Mouse (Mus musculus) gastrocnemius, postnatal 10 days (tissue): ENCODE measurements at regions not wholly inside any gene's neighbourhood (a gene's known extent, or its start where the extent isn't known, plus 50 kb on each side); places are given as distances from the start of the nearest gene placed in this dataset.

Source experiments
- DNase-seq: peaks from one replicate; pipeline ENCODE4 v3.0.0; 2021; ENCODE audit warnings: mixed read lengths
- microRNA-seq, 2 experiments: library from miRNA; unstranded; fragments of <30 nt; microRNA quantifications; one replicate each; pipeline ENCODE4 v1.2.0; 2021

DNA sequence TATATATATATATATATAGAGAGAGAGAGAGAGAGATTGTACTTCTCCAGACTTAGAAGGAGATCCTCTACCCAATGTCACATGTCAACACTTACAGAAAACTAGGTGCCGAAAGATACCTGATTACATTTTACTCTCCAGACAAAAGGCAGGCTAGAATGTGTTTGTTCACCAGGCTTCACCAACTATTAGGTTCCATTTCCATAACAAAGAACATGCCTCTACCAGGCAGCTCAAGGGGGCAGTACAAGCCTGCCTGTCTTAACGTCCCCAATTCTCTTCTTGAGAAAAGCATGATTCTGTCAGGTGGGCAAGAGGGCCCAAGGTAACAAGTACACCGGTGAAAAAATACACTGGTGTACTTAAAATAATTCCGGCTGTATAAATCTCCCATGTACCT is 72.8 kb upstream of the Med14 start:
- DNase-seq: no peak

DNA sequence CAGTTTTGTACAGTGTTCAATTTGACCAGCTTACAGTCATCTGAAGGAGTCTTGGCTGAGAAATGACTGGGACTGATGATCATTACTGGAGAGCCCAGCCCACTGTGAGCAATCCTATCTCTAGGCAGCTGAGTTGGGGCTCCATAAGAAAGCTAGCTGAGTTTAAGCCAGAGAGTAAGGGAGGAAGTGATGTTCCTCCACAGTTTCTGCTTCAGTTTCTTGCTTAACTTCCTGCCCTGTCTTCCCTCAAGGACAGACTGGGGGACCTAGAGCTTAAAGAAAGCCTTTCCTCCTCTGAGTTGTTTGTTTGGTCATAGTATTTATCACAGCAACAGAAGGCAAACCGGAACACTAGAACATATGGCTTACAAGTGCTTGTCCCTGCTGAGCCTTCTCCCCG is 70.8 kb upstream of the Med14 start:
- no peak for DNase-seq

DNA sequence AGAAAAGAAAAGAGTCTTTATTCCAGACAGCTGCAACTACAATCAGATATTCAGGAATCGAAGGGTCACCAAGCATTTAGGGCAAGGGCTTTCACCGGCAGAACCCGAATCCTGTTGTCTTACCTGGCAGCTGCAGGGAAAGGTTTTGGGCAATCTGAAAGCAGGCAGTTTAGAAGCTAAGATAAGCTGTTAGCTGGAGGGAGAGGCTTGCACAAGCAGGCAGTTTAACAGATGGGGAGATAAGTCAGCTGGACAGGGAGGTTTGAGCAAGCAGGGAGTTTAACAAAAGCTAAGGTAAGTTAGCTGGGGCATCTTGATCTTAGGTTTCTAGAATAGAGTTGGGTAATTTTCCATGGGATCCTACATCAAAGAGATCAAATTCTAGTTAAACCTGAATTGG is 67.3 kb upstream of the Med14 start:
- DNase-seq: no peak

DNA sequence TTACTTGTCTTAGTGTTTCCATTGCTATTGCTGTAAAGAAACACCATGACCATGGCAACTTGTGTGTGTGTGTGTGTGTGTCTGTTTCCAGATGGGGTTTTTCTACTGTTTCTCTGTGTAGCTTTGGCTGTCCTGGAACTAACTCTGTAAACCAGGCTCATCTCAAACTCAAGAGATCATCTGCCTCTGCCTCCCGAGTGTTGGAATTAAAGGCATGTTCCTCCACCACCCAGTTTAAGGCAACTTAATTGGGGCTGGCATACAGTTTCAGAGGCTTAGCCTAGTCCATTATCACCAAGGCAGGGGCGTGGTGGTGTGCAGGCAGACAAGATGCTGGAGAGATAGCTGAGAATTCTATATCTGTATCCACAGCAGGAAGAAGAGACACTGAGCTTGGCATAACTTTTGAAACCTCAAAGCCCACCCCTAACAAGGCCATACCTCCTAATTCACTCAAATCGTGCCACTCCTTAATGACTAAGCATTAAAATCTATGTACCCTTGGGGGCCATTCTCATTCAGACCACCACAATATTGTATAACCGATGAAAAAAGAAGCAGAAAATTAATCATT is 65.5 kb upstream of the Med14 start:
- DNase-seq: no peak

DNA sequence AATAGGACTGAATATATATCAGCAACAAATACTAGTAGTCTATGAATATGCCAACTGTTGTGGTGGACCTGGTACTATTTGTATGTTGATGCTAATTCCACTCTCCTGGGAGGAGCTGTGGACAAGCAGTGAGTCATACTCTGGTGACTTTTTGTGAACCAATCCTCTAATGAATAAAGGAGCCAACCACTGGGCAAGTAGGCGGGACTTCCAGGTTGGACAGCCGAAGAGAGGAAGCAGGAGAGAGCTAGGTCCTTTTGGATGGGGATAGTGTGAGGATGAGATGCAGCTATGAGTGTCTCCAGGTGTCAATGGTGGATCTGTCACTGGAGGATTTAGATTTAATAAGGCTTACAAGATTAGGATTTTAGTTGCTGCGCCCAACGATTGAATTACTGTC is 64.8 kb upstream of the Med14 start:
- no peak for DNase-seq

DNA sequence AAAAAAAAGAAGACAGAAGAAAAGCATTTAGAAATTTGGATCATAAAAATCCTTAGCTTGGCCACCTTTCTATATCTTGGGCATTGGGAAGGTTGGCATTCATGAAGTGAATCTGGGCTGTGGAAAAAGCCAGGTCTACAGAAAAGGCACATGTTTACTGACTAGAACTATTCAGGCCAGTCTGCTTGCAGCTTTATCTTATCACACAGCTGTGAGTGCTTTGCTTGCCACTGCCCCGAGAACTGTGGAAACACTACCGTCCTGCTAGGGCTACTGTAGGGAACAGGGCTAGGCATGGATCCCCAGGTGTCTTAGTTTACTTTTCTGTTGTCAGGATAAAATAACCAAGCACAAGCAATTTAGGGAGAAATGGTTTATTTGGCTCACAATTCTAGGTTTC is 63.4 kb upstream of the Med14 start:
- no peak for DNase-seq

DNA sequence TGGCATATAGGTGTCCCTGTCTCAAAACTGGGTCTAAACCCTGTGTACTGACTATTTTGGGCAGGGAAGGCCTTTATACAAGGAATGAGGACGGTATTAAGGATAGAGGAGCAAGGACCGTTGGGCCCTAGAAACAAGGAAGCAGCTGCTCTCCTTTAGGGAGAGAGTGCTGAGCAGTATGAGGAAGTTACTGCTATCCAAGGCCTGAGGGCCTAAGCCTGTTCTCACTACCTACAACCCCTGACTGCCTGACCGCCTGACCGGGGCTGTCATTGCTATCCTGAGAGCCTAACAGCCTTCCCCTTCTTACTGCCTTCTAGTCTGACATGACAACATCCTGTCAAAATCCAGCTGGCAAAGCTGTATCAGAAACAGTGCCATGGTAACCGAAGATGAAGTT is 62.6 kb upstream of the Med14 start:
- DNase-seq: no peak

DNA sequence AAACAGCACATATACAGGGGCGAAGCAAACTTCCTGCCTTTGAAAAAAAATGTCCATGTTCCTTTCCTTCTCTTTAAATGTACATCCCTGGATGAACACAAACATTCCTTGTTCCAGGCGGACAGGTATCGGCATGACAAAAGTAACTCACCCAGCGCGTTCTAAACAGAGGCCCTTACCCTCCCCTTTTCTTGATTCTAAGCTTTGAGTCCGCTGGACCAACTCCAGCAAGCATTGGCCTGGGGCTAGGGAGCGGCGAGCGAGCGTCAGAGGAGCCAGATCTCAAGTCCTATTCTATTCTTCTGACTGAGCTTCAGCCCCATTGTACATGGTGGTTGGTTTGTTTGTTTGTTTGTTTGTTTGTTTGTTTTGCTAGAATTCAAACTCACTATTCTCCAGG is 60.9 kb upstream of the Med14 start:
- peak; percentile 22 for DNase-seq

DNA sequence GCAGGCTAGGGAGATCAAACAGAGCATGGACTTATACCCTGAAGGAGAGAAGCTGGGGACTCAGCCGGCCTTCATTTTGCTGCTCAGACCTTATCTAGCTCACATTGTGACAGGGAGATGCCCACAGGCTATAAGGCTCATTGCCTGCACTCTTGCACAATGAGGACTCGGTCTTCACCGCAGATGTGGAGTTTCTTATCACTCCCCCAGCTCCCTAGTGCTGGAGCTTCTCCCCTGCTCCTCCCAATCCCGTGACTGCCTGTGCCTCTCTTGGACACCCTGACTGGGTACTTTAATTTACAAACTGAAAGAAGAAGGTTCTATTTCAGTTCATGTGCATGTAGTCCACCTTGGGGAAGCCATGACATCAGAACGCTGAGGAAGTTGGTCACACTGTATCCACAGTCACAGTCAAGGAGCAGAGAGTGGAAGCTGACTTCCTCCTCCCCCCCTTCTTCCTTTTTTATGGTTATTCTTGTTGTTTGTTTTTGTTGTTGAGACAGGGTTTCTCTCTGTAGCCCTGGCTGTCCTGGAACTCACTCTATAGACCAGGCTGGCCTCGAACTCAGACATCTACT is 51.3 kb upstream of the Med14 start:
- no peak for DNase-seq

Small RNA genes lying in the stretch of these regions (microRNA-seq; reads per million reads assigned to microRNA genes)
- 0 reads per million in 2 experiments for gene Gm25063
